Mouse (Mus musculus) C2C12 (cell line): ENCODE measurements around the gene Pacsin3. TPM values are rescaled to one million over a fixed set of nuclear protein-coding genes. Genes with fewer than 3 reads are reported as not detected.

ENCODE experiments used
- H3K27me3 ChIP-seq: one replicate; pipeline ENCODE4 v1.6.1; 2011; ENCODE audit not compliant: control insufficient read depth, insufficient read depth, insufficient read length
- H3K36me3 ChIP-seq: one replicate; pipeline ENCODE4 v1.6.1; 2011; ENCODE audit not compliant: control insufficient read depth, insufficient read depth
- H3K4me3 ChIP-seq: one replicate; pipeline ENCODE4 v1.5.1; 2011; ENCODE audit warnings: mild to moderate bottlenecking, control low read depth; ENCODE audit not compliant: poor library complexity, insufficient read depth, severe bottlenecking
- H3K79me2 ChIP-seq: one replicate; pipeline ENCODE4 v1.6.1; 2011; ENCODE audit not compliant: control insufficient read depth, insufficient read depth
- H3K79me3 ChIP-seq: one replicate; pipeline ENCODE4 v1.6.1; 2011; ENCODE audit warnings: low read depth, control low read depth
- H3ac ChIP-seq: one replicate; pipeline ENCODE3; 2011; ENCODE audit warnings: low read depth; ENCODE audit not compliant: control insufficient read depth, insufficient read length
- CEBPB ChIP-seq: IDR thresholded peaks from one replicate; pipeline ENCODE4 v1.6.1; 2011; ENCODE audit warnings: low read depth, mild to moderate bottlenecking, control low read depth, moderate library complexity
- CTCF ChIP-seq: IDR thresholded peaks from one replicate; pipeline ENCODE4 v1.5.1; 2011; ENCODE audit not compliant: control insufficient read depth, insufficient read depth, insufficient read length
- FOSL1 ChIP-seq: IDR thresholded peaks from one replicate; pipeline ENCODE4 v1.8.0; 2011; ENCODE audit warnings: mild to moderate bottlenecking, low read length; ENCODE audit not compliant: poor library complexity, insufficient read depth, severe bottlenecking
- MAX ChIP-seq: IDR thresholded peaks from one replicate; pipeline ENCODE4 v1.6.1; 2011; ENCODE audit warnings: mild to moderate bottlenecking, control low read depth
- MYOD1 ChIP-seq: IDR thresholded peaks from one replicate; pipeline ENCODE4 v1.6.1; 2011; ENCODE audit warnings: low read depth; ENCODE audit not compliant: control insufficient read depth, insufficient read length
- MYOG ChIP-seq: IDR thresholded peaks from one replicate; pipeline ENCODE4 v1.6.1; 2011; ENCODE audit not compliant: control insufficient read depth, insufficient read length; ENCODE audit errors: extremely low read depth
- USF1 ChIP-seq: IDR thresholded peaks from one replicate; pipeline ENCODE4 v1.6.1; 2011; ENCODE audit warnings: low read depth, mild to moderate bottlenecking, control low read depth, moderate library complexity
- polyA plus RNA-seq: library from polyadenylated mRNA; unstranded; fragments of >200 nt; fragmentation: generic; extraction: Trizol; gene quantifications from one replicate; pipeline ENCODE4 v1.2.1, GENCODE M21; 2012; ENCODE audit warnings: missing spikeins

Pacsin3 gene
- polyA plus RNA-seq, 1 experiment = 19.0 TPM

DNA sequence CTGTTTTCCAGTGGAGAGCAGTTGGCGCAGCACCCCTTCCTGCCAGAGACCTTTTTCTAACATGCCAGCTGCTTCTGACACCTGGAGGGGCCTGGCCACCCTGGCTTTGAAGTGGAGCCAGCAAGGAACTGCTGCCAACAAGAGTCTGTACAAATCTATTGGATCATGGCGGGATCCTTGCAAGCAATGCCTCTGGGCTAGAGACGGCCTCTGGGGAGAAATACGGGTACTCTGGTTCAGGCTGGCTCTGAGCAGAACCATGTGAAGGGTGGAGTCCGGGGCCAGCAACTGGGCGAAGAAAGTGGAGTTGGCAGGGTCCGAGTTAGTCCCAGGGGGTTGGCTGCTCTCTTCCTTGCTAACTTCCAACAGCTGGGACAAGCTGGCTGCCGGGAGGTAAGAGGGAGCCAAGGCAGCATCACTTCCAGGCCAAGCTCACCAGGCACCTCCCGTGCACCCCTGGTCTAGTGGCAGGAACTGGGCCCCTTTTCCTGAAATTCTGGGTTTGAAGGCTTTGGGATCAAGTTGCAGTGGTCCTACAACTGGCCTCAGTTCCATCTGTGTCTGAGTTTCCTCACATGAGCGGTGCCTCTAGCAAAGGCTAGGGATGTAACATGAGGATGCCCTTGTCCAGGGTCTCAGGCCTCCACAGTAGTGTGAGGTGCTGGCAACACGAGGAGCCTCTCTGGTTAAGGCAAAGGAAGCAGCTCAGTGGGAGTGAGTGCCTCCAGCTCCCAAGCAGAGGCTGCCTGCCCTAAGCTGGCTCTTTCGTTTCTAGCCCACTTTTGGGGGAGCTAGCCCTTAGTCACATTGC, 35.6 kb downstream of the Pacsin3 start:
- TF ChIP-seq MYOD1 (no peak), FOSL1 (no peak), CTCF (no peak)
- Histone ChIP-seq H3ac (no peak overlapping the region), H3K4me3 (no peak overlapping the region), H3K27me3 (no peaks in the 10 kb centered on the region), H3K36me3 (no peaks in the 10 kb centered on the region), H3K79me3 (no peaks in the 10 kb centered on the region), H3K79me2 (no peaks in the 10 kb centered on the region)

DNA sequence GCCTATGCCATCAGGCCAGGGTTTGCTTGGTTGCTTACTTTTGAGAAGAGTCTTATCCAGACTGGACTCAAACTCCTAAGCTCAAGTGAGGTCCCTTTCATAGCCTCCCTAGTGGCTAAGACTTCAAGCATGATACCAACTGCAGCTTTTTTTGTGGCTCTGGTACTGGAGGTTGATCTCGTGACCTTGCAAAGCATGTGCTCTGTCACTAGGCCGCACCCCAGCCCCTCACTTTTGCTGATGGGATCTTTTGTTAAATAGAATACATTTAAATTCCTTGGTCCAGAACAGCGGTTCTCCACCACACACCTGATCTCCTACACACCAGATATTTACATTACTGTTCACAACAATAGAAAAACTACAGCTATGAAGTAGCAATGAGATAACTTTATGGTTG, 38.5 kb downstream of the Pacsin3 start:
- Histone ChIP-seq H3ac (no peak overlapping the region), H3K79me3 (no peaks in the 10 kb centered on the region), H3K79me2 (no peaks in the 10 kb centered on the region), H3K4me3 (no peak overlapping the region), H3K27me3 (no peaks in the 10 kb centered on the region), H3K36me3 (no peaks in the 10 kb centered on the region)
- TF ChIP-seq MAX = no peak
- no peak for TF ChIP-seq CTCF

DNA sequence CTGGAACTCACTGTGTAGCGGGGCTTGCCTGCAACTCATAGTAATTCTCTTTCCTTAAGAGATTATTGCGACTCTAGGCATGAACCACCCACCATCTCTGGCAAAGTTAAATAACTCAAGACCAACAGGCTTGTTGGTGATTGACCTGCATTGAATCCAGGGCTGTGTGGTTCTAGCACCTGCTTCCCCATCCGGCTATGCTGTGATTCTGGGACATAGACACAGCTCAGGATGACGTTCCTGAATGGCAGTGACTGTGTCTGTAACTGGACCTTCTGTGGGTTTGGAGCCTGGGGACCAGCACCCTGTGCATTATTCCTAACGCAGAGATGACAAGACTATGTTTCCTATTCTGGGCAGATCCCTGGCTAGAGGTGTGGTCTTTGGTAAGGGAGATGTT, 40.1 kb downstream of the Pacsin3 start:
- Histone ChIP-seq H3ac (no peak overlapping the region), H3K27me3 (no peaks in the 10 kb centered on the region), H3K79me2 (no peaks in the 10 kb centered on the region), H3K36me3 (no peaks in the 10 kb centered on the region), H3K4me3 (no peak overlapping the region), H3K79me3 (no peaks in the 10 kb centered on the region)
- TF ChIP-seq MYOG (no peak), MYOD1 (peak; percentile 78)

DNA sequence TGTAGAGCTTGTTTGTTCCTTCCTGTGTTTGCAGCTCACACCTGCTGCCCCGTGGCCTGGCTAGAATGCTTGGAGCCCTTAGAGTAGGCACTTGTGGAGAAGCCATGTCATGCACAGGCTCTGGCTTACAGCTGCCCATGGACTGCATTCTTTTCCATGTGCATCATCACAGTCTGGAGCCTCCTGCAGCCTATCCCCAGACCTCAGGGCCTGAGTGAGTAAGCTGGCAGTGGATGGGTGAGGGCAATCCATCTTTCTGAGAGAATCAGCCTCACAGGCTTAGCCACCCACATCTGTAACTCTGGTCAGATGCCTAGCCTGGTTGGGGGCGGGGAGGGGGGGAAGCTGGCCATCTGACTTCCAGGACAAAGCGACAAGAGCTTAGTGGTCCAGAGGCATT, 43.4 kb downstream of the Pacsin3 start:
- no peak overlapping the region for H3ac ChIP-seq
- TF ChIP-seq CTCF (no peak), FOSL1 (peak; percentile 45), CEBPB (no peak), USF1 (peak; percentile 4), MYOD1 (peak; percentile 96), MAX (no peak), MYOG (no peak)

DNA sequence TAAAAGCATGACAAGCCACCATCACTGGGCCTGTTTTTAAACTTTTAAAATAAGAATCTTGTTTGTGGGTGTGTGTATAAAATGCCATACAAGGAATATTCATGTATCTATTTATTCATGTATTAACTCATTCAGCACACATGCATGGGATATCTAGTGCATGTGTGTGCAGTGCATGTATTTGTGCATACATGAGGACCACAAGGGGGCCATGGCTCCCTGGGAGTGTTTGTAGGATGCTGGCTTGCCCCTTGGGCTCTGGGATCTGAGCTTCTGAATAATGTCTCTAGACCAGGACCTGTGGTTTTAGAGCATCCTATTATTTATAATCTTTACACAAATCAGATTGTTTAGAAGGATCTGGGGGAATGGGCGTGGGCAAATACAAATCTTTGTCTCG, 45.0 kb downstream of the Pacsin3 start:
- Histone ChIP-seq H3K79me3 (no peaks in the 10 kb centered on the region), H3K4me3 (no peak overlapping the region), H3K27me3 (no peaks in the 10 kb centered on the region), H3K79me2 (no peaks in the 10 kb centered on the region), H3ac (no peak overlapping the region), H3K36me3 (no peaks in the 10 kb centered on the region)
- no peak for TF ChIP-seq FOSL1
- no peak for TF ChIP-seq CTCF
- TF ChIP-seq MAX = no peak
- no peak for TF ChIP-seq USF1
- no peak for TF ChIP-seq MYOG
- TF ChIP-seq CEBPB = no peak
- TF ChIP-seq MYOD1 = no peak

More for the DNA sequence above, 43.4 kb downstream of the Pacsin3 start:
- no peaks in the 10 kb centered on the region for H3K27me3 ChIP-seq
- H3K36me3 ChIP-seq = no peaks in the 10 kb centered on the region
- no peaks in the 10 kb centered on the region for H3K79me2 ChIP-seq
- H3K4me3 ChIP-seq = no peak overlapping the region
- no peaks in the 10 kb centered on the region for H3K79me3 ChIP-seq

GRCm38 (mm10) chr2:91301836-91302235, 46.1 kb downstream of the Pacsin3 start:
- Histone ChIP-seq H3ac (no peak overlapping the region), H3K79me3 (no peaks in the 10 kb centered on the region), H3K36me3 (no peaks in the 10 kb centered on the region), H3K4me3 (no peak overlapping the region), H3K27me3 (no peaks in the 10 kb centered on the region), H3K79me2 (no peaks in the 10 kb centered on the region)
- TF ChIP-seq CEBPB (no peak), MYOD1 (no peak), MYOG (no peak), USF1 (no peak), CTCF (no peak), FOSL1 (no peak), MAX (no peak)
